Mouse (Mus musculus) megakaryocyte-erythroid progenitor cell, adult 5-6 weeks (primary cell): ENCODE measurements around the gene Svop. TPM values are rescaled to one million over a fixed set of nuclear protein-coding genes. Genes with fewer than 3 reads are reported as not detected.
A peak's percentile ranks its signal among the peaks of the same experiment; 100 is the strongest.

Source experiments
- ATAC-seq: replicated peaks from 2 replicates; pipeline ENCODE4 v1.8.0; 2016; ENCODE audit warnings: mild to moderate bottlenecking, inconsistent platforms; ENCODE audit not compliant: severe bottlenecking, poor library complexity, low FRiP score, low TSS enrichment
- total RNA-seq, 2 experiments: library from RNA; stranded (forward) in 1 of 2; stranded (reverse) in 1 of 2; fragments of 200-1000, 215-1000 nt in 1 of 2; fragments of >200 nt in 1 of 2; fragmentation: Nextera tagmentation in 1 of 2; gene quantifications; 2 replicates each; pipeline ENCODE4 v1.2.3; 2014 to 2017

Gene Svop
- not detected in 2 replicates for total RNA-seq (2014; fragmentation: Nextera tagmentation)
- not detected in 2 replicates for total RNA-seq (2017)

GRCm38 (mm10) chr5:114091057-114091807, at the start of gene Svop:
Gene Svop, minus strand, starts transcription at chr5:114091570.
- ATAC-seq, result peak; percentile 92

GRCm38 (mm10) chr5:114139175-114139574, 47.8 kb upstream of the Svop start:
- ATAC-seq, result no peak

DNA sequence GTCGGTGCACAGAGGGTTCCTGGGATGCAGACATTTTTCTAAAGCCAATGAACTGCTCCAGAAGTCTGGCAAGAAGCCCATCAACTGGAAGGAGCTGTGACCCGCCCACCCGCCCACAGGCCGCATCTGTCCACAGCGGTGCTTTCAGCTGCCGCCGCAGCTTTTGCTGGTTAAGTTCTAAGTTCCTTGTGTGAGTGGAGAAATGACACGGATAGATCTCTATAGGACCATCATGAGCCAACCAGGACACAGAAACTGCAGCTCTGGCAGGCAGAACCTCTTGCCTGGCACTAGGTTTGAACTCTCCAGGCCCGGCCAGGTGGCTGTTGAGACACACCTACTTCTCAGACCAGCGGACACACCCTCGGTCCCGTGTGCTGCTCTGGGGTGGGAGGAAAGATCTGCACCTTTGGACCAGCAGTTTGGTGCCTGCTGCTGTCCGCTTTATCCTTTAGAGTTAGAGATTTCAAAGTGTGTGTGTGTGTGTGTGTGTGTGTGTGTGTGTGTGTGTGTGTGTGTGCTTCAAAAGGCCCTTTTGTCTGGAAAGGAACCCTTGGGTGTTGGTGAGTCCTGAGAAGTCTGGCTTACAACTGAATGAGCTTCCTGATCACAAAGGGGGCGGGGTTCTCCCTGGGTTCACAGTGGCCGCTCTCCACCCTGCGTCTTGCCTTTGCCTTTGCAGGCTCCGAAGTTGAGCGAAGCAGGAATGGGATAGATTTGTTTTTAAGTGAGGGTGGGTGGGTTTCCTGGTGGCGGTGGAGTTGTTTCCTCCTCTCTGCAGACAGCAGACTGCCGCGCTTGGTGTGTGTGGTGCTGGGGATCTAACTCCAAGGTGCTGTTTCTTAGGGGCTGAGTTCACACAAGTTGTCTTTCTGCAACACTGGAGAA, 47.2 kb upstream of the Svop start:
- no peak for ATAC-seq

DNA sequence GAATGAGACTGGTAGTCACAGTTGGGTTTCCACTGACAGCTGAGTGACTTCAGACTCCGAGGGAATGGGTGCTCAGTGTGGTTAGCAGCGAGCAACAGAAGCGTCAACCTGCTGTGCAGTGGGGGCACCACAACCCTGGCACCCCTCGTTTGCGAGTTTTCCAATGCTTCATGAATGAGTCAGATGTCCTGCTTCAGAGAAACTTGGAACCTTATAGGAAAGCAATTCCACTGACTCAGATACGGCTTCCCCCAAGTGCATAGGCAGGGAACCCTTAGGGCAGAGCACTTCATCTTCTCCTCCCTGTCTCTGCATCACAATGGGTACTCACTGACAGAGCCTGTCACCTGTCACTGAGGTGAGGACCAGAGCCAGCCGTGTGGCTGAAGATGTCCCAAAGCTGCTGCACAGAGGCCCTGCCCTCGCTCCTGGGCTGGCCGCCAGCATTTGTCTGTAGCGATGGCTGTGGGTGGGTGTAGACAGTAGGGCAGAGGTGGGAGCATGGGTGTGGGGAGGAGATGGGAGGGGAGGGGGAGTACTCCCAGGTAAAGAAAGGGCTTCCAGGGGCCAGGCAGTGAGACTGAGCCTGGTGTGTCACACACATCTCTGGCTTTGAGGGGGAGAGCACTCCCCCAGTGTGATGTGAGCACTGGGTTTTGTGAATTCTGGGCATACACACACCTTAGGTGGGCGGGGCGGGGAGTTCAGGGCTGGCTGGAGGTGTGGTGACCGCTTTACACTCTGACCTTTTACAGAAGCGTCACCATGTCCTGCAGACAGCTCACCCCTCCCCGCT, 46.3 kb upstream of the Svop start:
- ATAC-seq, result no peak

DNA sequence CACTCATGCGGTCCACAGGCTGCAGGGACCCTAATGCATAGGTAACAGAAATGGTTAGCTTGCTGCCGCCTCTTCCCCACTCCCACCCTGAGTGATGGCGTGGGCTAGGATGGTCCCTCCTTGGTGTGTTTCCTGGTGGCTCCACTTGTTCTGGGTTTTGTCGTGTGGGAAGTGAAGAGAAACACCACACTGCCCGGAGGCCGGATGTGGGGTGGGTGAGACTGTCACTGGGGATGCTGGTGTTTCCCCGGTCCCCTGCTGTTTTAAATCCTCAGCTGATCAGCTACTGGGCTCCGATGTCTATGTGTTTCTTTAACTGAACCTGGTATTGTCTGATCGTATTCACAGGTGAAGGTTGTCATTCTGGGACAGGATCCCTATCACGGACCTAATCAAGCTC, 44.1 kb upstream of the Svop start:
- no peak for ATAC-seq

- ATAC-seq, result peak; percentile 82
These were observed 42.7 kb upstream of the Svop start for GRCm38 (mm10) chr5:114134091-114134534.

- ATAC-seq, result no peak
These were observed 41.5 kb upstream of the Svop start for GRCm38 (mm10) chr5:114132841-114133240.

GRCm38 (mm10) chr5:114131521-114131840, 40.1 kb upstream of the Svop start:
- ATAC-seq, result no peak

- ATAC-seq, result peak; percentile 74
These were observed 39.5 kb upstream of the Svop start for GRCm38 (mm10) chr5:114130698-114131520.

GRCm38 (mm10) chr5:114130211-114130605, 38.8 kb upstream of the Svop start, which contains the start of gene Ung:
Gene Ung, plus strand, starts transcription at chr5:114130386.
- ATAC-seq, result no peak

- ATAC-seq, result no peak
These were observed 38.3 kb upstream of the Svop start for GRCm38 (mm10) chr5:114129550-114130210.

DNA sequence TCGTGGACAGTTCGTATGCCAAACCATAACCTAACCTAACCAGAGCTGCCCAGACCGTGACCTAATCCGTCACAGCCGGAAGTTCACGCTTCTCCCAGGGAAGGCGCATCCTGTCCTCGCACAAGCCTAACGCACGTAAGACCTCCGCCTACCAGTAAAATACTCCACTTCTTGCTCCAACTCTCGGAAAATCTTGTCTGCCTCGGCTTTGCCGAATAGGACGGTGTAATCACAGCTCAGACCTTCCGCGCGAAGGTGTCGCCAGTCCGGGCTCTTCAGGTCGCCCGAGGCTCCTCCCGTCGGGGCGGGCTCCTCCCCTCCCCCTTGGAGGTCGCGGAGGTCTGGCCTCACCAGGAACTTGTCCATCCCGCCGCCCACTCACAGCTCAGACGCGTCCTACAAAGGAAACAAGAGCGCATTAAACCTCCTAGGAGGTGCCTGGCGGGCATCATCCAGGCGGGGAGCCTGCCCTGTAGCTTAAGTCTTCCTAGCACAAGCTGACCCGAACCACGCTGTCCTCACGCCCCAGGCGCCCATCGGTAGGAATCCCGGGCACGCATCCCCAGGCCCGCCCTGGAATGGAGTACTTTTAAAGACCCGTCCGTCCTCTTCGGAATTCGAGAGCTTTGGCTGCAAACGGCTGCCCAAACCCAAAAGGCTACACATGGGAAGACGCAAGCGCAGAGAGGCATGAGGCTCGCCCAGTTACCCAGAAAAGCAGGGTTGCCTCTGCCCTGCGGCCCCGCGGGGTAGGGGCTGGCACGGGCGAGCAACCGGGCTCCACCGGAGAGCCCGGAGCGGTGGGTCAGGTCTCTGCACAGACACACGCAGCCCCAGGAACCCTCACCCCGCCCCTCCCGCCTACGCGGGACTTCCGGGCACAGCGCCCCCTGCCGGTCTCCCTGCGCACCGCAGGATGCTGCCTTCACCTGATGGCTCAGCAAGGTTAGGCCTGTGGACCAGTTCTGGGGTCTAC, 36.3 kb upstream of the Svop start, which contains the start of gene Alkbh2:
Alkbh2 (minus strand) TSS at position 845 of the 976 bp plus-strand sequence.
- peak; percentile 49 for ATAC-seq

DNA sequence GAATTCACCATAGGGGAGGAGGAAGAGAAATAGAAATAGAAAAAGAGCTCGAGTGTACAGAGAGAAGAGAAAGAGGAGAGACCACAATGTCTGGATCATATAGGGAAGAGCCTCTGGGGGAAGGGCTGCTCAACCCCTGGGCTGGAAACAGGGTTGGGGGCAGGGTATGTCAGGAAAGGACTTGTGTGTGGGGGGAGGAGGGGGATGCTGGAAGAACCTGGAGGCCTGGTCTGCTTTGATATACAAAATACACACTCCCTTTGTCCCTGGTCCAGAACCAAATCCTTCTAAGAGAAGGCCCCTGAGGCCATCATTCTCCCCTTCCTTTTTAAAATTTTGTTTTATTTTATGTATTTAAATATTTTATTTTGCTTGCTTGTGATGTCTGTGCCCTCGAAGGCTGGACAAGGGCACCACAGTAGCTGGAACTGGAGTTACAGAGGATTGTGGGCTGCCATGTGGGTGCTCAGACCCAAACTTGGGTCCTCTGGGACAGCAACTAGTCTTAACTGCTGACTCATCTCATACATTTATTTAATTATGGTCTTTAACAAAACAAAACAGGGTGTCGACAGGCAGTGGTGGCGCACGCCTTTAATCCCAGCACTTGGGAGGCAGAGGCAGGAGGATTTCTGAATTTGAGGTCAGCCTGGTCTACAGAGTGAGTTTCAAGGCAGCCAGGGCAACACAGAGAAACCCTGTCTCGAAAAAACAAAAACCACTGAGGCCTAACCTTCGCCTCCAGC, 35.3 kb upstream of the Svop start:
- ATAC-seq, result no peak

DNA sequence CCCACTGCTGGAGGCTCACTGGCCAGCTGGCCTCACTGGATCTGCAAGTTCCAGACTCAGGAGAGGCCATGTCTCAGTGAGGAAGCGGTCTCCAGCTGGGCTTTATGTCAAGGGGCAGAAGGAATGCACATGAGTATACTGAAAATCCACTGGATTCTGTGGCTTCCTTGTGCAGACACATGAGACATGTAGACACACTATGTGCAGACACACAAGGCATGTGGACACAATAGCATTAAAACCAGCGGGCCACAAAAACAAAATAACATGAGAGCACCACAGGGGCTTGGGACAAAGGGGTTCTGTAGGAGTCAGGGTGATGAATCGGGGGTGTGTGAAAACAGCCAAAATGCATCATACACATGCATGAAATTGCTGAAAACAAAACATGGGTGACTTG, 34.6 kb upstream of the Svop start:
- no peak for ATAC-seq

GRCm38 (mm10) chr5:114119806-114120205, 28.4 kb upstream of the Svop start:
- ATAC-seq, result no peak

DNA sequence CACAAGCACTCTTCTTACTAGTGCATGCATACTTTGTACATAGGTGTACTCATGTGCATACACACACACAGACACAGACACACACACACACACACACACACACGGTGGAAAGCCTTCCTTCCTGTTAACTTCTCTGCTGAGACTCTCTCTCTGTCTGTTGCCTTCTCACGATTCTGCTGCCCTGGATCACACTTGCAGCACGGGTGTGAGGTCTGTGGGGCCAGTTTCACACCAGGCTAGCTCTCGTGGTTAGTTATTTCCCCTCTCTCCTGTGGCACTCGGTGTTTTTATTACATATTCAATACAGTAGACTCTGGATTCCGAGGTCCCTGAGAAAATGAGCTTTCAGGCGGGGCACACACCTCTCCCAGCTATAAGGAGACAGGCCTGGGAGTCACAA, 25.2 kb upstream of the Svop start:
- no peak for ATAC-seq

GRCm38 (mm10) chr5:114115030-114115429, 23.7 kb upstream of the Svop start:
- no peak for ATAC-seq
